Mouse (Mus musculus) bone marrow macrophage, adult 2 months (primary cell): ENCODE data around the gene Uchl4. TPM values are rescaled to one million over a fixed set of nuclear protein-coding genes. Genes with fewer than 3 reads are reported as not detected.

ENCODE experiments used
- H3K27ac ChIP-seq: 2 replicates; pipeline ENCODE4 v1.5.1; 2012; ENCODE audit warnings: low read depth, low read length; ENCODE audit not compliant: insufficient read depth
- H3K4me1 ChIP-seq: 2 replicates; pipeline ENCODE4 v1.6.1; 2012; ENCODE audit warnings: low read length; ENCODE audit not compliant: control insufficient read depth, insufficient read depth
- H3K4me3 ChIP-seq: 2 replicates; pipeline ENCODE4 v1.5.1; 2012; ENCODE audit warnings: mild to moderate bottlenecking, low read length, moderate library complexity; ENCODE audit not compliant: insufficient read depth
- CTCF ChIP-seq: IDR thresholded peaks from 2 replicates; pipeline ENCODE4 v1.5.1; 2012; ENCODE audit warnings: low read depth, mild to moderate bottlenecking, low read length, moderate library complexity
- POLR2A ChIP-seq: IDR thresholded peaks from 2 replicates; pipeline ENCODE4 v1.6.1; 2012; ENCODE audit warnings: mild to moderate bottlenecking, low read depth, low read length, borderline replicate concordance
- polyA plus RNA-seq: library from polyadenylated mRNA; stranded (reverse); fragments of >200 nt; gene quantifications from 2 replicates; pipeline ENCODE4 v1.2.4, GENCODE M21; 2012; ENCODE audit not compliant: missing spikeins, insufficient read depth, insufficient read length

Gene Uchl4
- polyA plus RNA-seq, 1 experiment, result 2.1 TPM

DNA sequence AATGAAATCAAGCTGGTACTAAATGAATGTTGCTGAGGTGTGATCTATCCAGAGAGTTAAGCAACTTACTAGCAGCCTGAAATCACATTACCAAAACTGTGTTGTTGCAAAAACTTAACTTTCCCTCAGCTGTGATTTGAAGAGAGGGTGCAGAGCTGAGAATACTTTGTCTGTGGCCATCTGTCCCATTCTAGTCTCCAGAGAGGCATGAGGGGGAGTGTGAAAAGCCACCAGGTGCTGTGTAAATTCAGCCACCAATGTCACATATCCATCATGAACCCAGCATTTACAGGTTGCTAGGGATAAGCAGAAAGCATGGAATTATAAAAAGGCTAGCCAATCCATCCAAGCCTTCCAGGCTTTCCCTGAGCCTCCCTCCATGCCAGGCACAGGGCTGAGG lies 6.0 kb upstream of the Uchl4 start:
- TF ChIP-seq POLR2A, result no peak
- TF ChIP-seq CTCF, result no peak

GRCm38 (mm10) chr9:64231171-64231570 lies 3.8 kb upstream of the Uchl4 start:
- TF ChIP-seq CTCF, result no peak
- no peak for TF ChIP-seq POLR2A
- H3K27ac ChIP-seq, result no peak overlapping the region

More for the DNA sequence above, 6.0 kb upstream of the Uchl4 start:
- Histone ChIP-seq H3K4me3 (no peak overlapping the region), H3K27ac (peak overlapping the region; percentile 32), H3K4me1 (peaks cover 53% of the 10 kb centered on the region)

DNA sequence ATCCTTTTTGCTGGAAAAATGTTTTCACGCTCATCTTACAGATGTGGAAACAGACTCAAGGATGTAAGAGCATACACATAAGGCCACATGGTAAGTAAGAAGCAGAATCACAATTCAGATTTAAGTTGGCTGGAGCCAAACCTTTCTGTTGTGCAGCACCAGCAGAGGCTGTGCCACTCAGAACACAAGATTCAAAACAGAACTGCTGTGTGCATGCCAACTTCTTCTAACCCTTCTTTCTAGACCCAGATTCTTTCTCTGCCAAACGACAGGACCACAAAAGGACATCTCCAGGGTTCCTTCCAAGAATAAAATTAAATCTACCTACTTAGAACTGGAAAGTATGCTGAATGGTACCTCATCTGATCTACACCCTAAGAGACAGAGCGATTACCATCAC lies 3.3 kb upstream of the Uchl4 start:
- Histone ChIP-seq H3K27ac (no peak overlapping the region), H3K4me1 (peaks cover 47% of the 10 kb centered on the region)
- TF ChIP-seq CTCF (no peak), POLR2A (no peak)

More at GRCm38 (mm10) chr9:64231171-64231570, 3.8 kb upstream of the Uchl4 start:
- H3K4me1 ChIP-seq, result peaks cover 48% of the 10 kb centered on the region
- no peak overlapping the region for H3K4me3 ChIP-seq

DNA sequence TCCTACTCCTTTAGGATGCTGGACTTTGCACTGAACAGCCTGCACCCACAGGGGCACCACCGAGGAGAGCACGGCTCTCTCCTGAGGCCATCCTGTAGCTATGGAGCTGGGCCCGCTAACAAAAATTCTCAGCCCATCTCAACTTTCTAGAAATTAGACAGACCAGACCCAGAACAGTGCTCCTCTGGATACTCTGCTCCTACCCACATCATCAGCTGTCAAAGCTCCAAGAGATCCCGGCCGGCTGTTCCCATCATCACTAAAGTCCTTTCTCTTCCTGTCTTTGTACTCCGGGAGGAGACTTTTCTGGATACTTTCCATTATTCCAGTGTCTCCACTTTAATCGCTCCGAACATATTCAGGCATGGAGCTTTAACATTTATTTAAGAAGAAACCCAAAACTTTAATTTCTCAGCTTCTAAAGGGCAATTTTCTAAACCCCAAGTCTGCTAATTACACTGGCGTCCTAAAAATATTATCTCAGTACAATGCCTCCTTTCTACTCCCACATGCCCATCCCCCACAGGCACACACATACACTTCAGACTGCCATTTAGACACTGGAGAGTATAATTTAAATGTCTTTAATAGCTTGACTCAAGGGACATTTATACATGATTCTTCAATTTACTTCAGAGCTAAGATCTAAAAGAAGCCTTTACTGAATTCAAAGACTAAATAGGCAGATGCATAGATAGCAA lies 2.6 kb upstream of the Uchl4 start:
- Histone ChIP-seq H3K27ac (no peak overlapping the region), H3K4me3 (no peak overlapping the region), H3K4me1 (peaks cover 40% of the 10 kb centered on the region)
- TF ChIP-seq POLR2A, result no peak
- no peak for TF ChIP-seq CTCF

More for the DNA sequence above, 3.3 kb upstream of the Uchl4 start:
- H3K4me3 ChIP-seq, result no peak overlapping the region

GRCm38 (mm10) chr9:64233656-64234055 lies 1.3 kb upstream of the Uchl4 start:
- H3K4me3 ChIP-seq, result no peak overlapping the region
- no peak overlapping the region for H3K27ac ChIP-seq
- TF ChIP-seq CTCF, result no peak
- no peak for TF ChIP-seq POLR2A
- peaks cover 31% of the 10 kb centered on the region for H3K4me1 ChIP-seq

GRCm38 (mm10) chr9:64236056-64236455 lies 1.1 kb downstream of the Uchl4 start:
- TF ChIP-seq POLR2A (no peak), CTCF (no peak)
- H3K4me1 ChIP-seq, result peaks cover 18% of the 10 kb centered on the region
- H3K4me3 ChIP-seq, result no peak overlapping the region
- no peak overlapping the region for H3K27ac ChIP-seq

- peaks cover 18% of the 10 kb centered on the region for H3K4me1 ChIP-seq
- TF ChIP-seq POLR2A, result no peak
- no peak for TF ChIP-seq CTCF
- no peak overlapping the region for H3K4me3 ChIP-seq
- H3K27ac ChIP-seq, result no peak overlapping the region
These were observed 5.1 kb downstream of the Uchl4 start for GRCm38 (mm10) chr9:64240116-64240515.

DNA sequence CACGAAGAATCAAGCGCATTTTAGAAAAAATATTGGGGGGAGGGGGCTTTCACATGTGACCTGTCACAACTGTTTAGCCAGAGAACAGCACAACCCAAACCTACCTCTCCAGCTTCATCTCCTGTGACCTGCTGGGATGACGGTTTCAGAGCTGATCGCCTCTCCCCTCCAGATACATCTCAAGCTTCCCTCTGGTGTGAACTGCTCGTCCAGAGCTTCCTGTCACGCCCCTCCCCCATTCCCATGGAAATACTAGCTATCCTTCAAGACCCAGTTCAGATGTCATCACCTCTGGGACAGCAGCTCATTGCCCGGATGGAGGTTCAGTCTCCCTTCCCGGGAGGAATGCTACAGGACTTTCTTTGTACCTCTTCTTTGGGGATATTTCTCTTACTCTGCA lies 5.7 kb downstream of the Uchl4 start:
- Histone ChIP-seq H3K27ac (no peak overlapping the region), H3K4me3 (no peak overlapping the region), H3K4me1 (peaks cover 18% of the 10 kb centered on the region)
- TF ChIP-seq POLR2A (no peak), CTCF (no peak)

DNA sequence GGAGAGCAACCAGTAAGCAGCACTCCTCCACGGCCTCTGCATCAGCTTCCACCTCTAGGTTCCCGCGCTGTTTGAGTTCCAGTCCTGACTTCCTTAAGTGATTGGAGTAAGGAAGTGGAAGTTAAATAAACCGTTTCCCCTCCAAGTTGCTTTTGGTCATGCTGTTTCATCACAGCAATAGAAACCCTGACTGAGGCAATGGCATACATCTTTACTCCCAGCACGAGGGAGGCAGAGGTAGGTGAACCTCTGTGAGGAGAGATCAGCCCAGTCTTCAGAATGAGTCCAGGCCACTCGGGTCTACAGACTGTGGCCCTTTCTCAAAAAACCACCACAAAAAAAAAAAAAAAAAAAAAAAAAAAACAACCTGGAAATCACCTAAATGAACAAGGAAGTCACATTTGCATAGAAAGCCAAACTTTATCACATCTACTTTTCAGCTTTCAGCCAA lies 7.4 kb downstream of the Uchl4 start:
- H3K4me1 ChIP-seq, result peaks cover 20% of the 10 kb centered on the region
- peak overlapping the region; percentile 14; the same call in 1 of the 2 replicates for H3K4me3 ChIP-seq
- TF ChIP-seq POLR2A, result no peak
- TF ChIP-seq CTCF, result no peak
- H3K27ac ChIP-seq, result peak overlapping the region; percentile 39

DNA sequence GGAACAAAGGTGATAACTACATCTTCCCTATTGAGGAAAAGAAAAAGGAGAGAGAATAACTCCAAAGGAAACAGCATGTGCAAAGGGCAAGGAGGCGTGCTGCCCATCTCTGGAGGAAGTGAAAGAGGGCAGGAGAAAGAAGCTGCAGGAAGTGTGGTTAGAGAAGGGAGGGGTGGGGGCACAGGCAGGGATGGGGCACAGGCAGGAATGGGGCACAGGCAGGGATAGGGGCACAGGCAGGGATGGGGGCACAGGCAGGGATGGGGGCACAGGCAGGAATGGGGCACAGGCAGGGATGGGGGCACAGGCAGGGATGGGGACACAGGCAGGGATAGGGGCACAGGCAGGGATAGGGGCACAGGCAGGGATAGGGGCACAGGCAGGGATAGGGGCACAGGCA lies 14.4 kb downstream of the Uchl4 start:
- TF ChIP-seq CTCF (no peak), POLR2A (no peak)
- Histone ChIP-seq H3K4me3 (no peak overlapping the region), H3K4me1 (peaks cover 33% of the 10 kb centered on the region), H3K27ac (peak overlapping the region; percentile 71)

DNA sequence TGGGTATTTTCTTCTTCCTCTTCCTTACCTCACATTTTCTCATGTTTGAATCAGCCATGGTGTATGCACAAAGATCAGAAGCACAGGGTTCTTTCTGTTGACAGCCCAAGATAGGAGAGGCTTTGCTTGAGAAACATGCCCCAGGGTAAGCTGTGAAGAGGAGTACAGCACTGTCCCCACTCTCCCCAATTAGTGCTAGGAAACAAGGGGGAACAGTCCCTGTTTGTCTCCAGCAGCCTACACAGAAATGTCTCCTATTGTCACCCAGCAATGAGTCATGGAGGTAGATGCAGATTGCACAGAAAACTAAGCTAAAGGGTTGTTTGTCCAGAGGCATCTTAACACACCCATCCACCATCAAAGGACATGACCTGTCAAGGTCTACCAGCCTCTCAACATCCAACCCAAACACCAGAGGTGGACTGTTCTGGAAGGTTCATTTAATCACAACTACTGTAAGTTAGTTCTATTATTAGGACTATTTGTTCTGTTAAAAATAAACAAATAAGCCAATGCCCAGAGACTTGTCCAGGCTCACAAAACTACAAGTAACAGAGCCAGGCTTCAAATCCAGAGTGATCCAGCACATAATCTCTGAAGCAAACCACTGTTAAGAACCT lies 15.2 kb downstream of the Uchl4 start:
- peak overlapping the region; percentile 71 for H3K27ac ChIP-seq
- peaks cover 33% of the 10 kb centered on the region for H3K4me1 ChIP-seq
- H3K4me3 ChIP-seq, result no peak overlapping the region
- no peak for TF ChIP-seq CTCF
- no peak for TF ChIP-seq POLR2A
